Mouse (Mus musculus) liver, adult 2 months (tissue): ENCODE data around the gene Orm3.

Experiments
- CTCF ChIP-seq: fragments of 200-500 bp; IDR thresholded peaks from 2 replicates; pipeline ENCODE4 v1.5.1; 2011; ENCODE audit warnings: low read depth, low read length, control low read depth
- POLR2A ChIP-seq: fragments of 200-500 bp; IDR thresholded peaks from 2 replicates; pipeline ENCODE4 v1.6.1; 2011; ENCODE audit warnings: low read length, control low read depth; ENCODE audit not compliant: insufficient read depth; ENCODE audit errors: extremely low read depth

GRCm38 (mm10) chr4:63359861-63360260 lies 3.9 kb downstream of the Orm3 start:
- TF ChIP-seq CTCF (no peak), POLR2A (no peak)
